Mouse (Mus musculus): ENCODE measurements around the gene Lman2.

Lman2 gene

DNA sequence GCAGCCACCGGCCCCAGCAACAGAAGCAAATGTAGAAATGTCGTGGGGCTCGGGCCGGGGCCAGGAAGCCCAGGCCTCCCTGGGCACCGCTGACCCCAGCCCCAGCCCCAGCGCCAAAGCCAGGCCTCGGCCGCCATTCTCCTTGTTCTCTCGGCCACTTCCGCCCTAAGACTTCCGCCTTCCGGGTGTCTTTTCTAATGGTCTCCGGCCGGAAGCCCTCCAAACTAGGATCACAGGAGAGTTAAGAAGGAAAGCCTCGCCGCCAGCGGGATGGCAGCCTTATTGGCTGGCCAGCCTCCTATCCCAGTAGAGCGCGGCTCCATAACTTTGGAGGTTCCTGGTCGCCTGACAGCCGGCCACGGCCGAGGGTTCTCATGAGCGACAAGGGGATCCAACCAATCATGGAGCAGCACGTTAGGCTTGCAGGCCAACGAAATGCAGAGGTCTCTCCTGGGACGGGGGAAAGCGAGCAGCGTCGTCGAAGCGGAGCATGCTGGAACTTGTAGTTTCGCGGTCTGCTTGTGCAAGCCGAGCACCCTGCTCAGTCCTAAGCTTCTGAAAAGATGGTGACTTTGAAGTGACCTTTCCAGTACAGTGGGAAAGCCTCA, at the start of gene Lman2:
Gene Lman2 (minus strand): TSS at position 331 of the 608 bp plus-strand sequence.
- peak; percentile 98 for ATAC-seq (ENCODE audit: low TSS enrichment)

DNA sequence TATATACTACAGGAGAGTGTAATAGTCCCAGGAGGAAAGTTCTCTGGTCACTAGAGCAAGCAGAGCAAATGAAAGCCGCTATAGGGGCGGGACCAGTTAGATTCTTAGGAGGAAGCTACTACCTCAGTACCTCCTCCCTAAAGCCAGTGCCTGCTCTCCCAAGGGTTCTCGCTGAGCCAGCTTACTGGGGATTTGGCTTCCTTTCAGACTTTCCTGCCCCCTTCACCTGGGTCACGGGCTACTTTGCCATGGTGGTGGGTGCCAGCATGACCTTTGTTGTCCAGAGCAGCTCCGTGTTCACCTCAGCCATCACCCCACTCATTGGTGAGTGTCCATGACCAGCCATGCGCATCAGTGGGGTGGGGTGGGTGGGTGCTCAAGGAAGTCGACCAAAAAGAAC, 49.2 kb upstream of the Lman2 start:
- ATAC-seq (ENCODE audit: low TSS enrichment) = no peak

DNA sequence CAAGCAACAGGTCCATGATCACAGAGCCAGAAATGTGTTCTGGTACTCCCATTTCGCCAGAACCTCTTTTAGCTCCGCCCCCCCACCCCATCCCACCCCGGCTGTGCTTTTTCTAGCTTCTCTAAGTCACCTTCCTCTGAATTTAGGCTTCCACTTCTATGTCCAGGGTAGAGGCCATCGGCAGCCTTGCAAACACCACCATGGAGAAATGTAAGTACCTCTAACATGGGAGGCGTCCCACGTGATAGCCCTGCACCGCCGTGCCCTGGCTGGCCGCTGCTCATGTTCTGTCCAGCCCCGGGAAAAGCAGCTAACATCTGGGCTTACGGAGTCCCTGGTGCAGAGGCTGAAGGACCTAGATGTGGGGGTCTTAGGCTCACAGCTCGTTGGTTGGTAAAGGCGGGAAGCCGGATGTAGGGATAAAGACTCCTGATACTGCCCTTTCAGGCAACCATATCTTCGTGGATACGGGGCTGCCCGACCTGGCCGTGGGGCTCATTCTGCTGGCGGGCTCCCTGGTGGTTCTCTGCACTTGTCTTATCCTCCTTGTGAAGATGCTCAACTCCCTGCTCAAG, 46.0 kb upstream of the Lman2 start:
- ATAC-seq (ENCODE audit: low TSS enrichment) = no peak

DNA sequence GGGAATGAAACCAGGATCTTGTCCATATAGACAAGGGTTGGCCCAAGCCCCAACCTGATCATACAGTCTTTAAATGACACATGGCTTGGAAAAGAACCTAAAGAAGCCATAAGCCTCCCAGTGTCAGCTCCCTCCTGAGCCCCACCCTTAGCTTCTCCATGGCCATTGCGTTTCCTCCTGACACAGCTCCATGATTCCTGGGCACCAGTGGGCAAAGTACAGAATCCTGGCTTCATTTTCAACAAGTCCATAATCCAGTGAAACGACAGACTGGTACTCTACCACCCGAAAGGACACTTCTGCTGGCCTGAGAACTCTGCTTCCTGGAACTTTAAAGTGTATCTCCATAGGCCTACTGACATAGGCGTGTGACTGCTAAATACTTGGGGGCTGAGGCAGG, 44.8 kb upstream of the Lman2 start:
- ATAC-seq (ENCODE audit: low TSS enrichment) = no peak

DNA sequence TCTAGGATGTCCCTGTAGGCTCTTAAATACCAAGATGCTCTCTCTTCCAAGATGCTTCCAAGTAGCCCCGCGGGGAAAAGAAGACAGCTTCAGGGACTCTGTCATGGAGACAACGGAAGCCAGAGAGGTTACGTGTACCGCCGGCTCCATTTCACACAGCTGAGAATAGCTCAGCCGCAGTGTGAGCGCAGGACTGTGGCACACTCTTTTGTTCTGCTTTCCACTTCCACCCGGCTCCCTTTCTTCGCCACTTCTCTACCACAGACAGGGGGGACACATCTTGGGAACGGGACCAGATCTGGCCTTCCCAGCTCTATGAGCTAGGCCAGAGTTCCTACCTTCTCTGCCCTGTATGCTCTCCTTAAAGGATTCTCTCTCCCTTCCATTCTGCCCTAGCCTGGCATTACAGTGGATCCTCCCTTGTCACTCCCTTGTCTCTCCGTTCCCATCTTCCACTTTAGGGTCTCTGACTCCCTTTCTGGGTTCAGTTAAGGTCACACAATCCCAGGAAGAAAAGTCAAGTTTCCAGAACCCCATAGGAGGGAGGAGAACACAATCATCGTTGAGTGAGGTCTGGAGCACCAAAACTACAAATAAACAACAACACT, 43.3 kb upstream of the Lman2 start:
- peak; percentile 28; the same call in 1 of the 2 replicates for ATAC-seq (ENCODE audit: low TSS enrichment)

DNA sequence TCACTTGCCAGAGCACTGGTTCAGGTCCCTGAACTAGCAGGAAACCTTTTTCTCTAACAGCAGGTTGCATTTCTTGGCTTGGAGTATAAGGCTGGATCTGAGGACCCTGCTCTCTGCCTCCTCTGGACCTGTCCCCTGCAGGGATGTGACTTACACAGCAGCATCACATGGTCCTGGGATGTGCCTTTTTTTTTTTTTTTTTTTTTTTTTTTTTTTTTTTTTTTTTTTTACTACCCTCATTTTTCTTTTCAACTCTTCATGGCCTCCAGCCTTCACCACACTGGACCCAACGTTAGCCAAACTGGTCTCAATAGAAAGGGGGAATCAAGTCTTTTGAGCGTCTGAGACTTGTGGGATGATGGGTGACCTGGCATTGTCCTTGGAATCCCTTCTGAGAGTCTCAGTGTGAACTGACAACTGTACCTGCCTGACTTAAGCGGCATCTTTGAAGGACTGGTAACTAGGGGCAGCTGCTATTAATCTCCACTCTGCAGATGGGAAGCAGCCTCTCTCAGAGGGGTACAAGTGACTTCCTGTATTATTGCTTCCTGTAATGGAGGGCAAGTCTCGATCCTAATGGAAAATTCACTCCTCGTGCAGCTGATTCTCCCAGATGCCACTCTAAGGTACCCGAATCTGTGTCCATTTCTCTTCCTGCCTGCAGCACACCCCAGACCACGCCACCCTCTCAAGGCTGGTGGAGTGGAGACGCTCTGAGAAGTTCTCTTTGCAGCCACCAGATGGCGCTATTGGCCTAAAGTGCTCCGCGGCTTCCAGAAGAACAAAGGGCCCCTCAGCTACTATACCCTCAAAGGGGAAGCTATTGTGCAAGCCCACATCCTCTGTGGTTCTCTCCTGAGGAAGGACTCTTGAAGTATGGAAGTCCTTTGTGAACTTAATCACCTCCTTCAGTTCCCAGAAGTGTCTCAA, 42.5 kb upstream of the Lman2 start:
- peak; percentile 71 for ATAC-seq (ENCODE audit: low TSS enrichment)

DNA sequence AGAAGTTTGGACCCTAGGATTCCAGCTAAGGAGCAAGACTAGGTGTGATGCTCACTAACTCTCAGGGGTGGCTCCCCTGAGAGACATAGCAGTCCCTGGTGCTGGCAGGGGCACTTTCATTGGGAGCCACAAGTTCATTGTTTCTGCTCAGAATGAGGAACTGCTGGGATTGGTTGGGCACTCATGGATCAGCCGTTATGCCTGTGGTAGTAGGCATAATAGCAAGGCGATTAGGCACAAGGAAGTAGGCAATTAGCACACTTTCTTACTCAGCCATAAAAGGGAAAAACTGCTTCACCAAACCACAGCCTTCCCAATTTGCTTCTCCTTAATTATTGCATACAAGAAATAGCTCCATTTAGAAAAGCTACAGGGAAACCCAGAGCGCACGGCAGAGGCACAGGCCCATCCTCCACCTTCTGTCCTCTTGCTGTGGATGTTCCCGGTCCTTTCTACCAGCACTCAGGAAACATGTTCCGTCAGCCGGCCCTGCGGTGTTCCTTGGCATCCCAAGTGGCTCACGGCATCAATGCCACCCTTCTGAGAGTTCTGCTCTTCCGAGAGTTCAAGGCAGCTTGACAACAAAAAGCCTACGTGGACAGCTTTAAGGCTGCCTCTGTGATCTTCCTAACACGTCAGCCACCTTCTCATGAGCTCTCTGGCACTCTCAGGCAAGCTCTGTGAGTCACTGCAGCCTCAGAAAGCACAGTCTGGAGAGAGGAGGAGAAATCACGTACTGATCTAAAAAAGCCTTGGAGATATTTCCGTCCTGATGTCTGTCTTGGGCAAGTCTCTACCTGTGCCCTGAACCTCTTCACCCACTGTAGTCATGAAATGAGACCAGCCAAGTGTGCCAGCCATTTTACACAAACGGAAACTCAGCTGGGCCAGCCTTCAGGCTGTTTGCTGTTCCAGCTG, 41.6 kb upstream of the Lman2 start:
- peak; percentile 89 for ATAC-seq (ENCODE audit: low TSS enrichment)

DNA sequence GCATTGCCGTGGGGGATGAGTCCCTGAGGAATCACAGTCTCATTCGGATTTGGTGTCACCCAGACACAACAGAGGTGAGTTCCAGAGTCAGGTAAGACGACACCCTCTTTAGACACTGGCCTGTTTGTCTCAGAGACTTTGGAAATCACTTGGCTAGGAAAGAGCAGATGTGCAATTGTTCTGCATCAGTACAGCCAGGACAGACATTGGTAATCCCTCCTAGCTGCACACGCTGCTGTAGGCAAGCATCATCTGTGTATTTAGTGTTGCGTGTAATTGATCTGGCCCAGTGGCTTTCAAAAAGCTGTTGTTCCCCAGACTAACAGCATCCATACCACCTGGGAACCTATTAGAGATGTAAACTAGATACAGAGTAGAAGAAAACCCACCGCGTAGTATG, 40.7 kb upstream of the Lman2 start:
- no peak for ATAC-seq (ENCODE audit: low TSS enrichment)

DNA sequence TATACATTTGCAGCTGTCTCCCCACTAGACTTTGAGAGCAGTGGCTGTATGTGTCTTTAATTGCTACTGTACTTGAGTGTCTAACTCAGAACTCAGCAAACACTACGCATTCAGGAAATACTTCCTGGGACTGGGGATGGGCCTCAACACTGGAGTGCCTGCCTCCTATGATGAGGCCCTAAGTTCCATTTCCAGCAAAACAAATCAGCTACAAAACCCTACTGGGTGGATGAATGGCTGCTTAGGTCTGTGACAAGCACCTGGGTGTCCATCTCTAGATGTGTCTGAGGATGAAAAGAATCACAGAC, 37.4 kb upstream of the Lman2 start:
- ATAC-seq (ENCODE audit: low TSS enrichment) = no peak

DNA sequence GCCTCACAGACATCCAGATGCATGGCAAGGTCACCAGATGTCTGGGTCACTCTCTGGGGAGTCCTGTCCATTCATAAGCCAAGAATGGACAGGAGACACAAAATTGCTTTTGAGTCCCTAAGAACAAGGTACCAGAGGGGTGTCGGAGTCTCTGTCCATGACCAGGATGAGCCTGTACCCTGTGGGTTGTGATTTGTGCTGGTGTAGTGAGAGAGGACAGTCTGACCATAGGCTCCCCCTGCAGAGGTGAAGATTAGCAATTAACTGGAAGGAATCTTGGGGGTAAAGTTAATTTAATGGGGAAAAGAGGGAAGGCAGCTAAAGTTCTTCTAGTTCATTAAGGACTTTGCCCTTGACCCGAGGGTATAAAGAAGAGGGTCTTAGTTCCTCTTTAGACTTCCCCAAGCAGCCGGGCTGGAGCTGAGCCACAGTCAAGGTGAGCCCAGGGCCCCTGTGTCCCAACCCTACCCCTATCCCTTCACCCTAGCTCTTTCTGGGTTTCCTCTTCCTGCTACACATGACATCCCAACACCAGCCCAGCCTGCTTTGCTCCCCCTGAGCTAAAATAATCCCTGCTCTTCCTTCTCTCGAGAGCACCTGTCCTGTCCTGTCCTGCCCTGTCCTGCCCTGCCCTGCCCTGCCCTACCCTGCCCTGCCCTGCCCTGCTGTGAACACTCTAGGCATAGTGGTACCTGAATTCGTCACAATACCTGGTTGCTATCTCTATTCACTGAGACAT, 36.9 kb upstream of the Lman2 start:
- no peak for ATAC-seq (ENCODE audit: low TSS enrichment)

DNA sequence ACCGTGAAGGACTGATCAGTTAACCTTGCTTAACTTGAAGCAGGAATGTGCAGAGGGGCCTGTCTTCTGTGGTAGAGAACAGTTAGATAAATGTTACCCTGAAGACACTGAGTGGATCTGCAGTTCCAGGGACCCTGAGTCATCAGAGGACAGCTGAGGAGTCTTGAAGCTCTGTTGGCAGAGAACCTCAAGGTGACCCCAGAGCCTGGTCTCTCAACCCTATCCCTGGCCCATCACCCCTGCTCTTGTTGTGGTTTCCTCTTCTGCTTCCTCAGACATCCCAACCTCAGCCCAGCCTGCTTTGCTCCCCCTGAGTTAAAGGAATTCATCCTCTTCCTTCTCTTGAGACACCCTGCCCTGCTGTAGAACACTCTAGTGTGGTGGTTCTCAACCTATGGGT, 35.5 kb upstream of the Lman2 start, which contains the start of gene Slc34a1:
Gene Slc34a1 (plus strand): TSS at position 100 of the 400 bp plus-strand sequence.
- ATAC-seq (ENCODE audit: low TSS enrichment) = no peak

DNA sequence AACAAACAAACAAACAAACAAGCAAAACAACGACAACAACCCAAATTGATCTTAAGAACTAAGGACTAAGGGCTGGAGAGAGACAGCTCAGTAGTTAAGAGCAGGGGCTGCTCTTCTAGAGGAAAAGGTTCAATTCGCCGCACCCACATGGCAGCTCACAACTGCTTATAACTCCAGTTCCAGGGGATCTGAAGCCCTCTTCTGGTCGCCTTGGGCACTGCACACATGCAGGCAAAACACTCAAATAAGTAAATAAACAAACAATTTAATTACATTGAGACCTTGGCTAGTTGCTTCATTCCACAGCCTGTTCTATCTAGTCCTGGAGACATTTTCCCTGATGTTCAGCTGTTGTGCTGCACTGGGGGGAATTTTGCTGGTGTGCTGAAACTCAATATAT, 30.4 kb upstream of the Lman2 start:
- ATAC-seq (ENCODE audit: low TSS enrichment) = no peak

DNA sequence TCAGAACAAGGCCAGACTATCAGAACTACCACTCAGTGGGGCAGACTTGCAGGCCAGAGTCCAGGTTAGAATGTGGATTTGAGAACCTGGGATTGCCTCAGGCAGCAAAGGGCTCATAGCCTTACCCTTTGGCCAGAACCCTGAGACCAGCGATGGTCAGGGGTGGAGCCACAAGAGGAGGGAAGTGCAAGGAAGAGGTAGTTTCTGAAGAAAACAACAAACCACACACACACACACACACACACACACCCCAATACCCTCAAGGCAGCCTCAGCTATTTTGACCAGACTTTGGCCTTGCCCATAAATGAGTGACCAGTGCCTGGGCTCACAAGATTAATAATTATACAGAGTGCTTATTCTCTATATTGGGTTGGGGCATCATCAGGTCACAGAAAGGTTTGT, 29.0 kb upstream of the Lman2 start:
- no peak for ATAC-seq (ENCODE audit: low TSS enrichment)

DNA sequence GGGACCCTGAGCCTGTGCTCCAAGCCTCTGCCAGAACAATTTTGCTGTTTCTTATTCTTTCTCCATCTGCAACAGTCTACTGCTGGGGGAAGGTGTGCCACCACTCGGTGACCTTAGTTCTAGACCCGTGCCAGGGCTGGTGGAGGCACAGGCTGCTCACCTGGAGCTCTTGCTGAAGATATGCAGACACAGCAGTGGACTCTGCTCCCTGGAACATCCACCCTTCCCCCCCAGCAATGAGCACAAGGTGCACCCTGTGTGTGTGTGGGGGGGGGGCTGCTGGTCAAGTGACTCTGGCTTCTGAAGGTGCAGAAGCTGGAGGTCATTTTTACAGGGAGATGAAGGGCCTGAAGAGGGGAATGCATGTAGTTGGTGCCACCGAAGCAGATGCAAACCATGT, 28.1 kb upstream of the Lman2 start:
- no peak for ATAC-seq (ENCODE audit: low TSS enrichment)

DNA sequence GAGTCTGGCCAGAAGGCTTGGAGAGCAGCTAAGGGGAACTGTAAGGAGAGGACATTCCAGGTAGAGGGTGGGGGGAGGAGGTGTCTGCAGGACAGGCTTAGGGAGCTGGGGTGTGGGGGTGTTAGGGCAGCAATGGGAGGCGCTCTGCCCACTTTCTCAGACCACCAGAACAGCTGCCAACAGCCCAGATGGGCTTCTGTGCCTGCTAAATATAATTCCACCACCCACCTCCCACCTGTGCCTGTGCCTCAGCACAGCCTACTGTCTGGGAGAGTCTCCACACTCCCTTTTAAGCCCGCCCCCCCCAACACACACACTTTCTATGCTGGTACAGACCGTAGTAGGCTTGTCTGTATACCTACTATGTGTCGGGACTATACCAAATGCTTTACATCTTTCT, 19.2 kb upstream of the Lman2 start:
- ATAC-seq (ENCODE audit: low TSS enrichment) = peak; percentile 75

DNA sequence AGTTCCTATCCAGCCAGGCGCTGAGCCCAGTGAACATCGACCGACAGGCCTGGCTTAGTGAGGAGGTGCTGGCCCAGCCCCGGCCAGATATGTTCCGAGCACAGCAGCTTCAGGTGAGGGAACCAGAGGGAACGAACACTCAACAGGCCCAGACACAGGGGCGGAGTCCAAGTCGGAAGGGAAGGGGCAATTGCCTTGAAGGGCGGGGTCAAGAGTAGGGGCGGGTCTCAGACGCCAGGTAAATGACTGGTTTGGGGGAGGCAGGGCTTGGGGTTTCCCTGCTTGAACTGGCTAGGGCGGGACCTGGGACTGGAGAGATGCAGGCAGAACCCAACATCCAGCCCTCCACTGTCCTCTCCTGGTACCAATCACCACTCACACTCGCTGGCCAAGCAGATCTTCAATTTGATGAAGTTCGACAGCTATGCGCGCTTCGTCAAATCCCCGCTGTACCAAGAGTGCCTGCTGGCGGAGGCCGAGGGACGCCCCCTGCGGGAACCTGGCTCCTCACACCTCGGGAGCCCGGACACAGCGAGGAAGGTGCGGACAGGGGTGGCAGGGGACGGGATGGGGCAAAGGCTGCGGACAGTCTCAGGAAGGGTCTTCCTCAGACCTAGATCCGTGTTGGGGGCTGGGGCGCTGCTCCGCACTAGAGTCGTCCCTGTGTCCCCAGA, 16.5 kb upstream of the Lman2 start:
- ATAC-seq (ENCODE audit: low TSS enrichment) = no peak

DNA sequence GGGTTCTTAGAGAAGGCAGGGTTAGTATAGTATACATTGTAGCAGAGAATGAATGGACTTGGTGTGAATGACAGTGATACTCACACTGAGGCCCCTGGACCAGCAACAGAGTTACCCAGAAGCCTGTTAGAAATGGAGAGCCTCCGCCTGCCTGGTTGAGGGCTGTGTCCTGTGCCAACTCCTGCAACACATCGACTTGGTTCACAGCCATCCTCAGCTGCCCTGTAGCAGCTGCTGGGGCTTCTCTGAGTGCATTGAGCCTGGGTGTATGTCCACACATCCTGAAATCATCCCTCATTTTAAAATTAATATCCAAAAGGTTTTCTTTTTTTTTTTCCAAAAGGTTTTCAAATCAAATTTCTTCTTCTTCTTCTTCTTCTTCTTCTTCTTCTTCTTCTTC, 13.3 kb upstream of the Lman2 start:
- peak; percentile 33; the same call in 1 of the 2 replicates for ATAC-seq (ENCODE audit: low TSS enrichment)

DNA sequence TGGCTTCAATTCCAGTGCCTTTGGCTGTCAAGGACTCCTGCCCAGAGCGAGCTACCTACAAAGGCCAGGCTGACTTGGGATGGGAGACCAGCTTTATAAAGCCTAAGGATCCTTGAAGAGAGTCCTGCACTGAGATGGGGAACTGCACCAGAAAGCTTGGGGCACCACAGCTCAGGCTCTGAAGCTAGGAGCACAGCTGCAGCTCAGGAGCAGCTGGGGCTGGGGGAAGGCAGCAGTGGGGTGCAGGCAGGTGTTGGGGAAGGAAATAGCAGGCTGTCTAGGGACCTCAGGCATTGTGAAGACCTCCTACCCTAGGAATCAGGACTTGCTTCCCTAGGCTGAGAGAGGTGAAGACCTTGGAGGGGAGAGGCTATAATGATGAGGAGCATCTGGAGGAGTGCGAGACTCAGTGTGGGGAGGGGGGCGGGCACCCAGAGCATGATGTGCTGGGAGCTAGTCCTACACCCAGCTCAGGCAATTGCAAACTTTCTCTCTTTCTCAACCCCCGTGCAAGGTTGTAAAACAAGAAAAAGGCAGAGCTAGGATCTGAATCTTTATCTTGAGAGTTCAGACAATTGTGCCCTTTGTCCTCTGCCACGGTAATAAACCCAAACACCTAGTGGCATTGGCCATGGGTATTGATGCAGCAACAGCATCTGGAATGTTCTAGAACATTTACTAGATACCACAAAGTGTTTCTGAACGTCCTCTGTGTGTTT, 11.8 kb upstream of the Lman2 start:
- ATAC-seq (ENCODE audit: low TSS enrichment) = no peak

DNA sequence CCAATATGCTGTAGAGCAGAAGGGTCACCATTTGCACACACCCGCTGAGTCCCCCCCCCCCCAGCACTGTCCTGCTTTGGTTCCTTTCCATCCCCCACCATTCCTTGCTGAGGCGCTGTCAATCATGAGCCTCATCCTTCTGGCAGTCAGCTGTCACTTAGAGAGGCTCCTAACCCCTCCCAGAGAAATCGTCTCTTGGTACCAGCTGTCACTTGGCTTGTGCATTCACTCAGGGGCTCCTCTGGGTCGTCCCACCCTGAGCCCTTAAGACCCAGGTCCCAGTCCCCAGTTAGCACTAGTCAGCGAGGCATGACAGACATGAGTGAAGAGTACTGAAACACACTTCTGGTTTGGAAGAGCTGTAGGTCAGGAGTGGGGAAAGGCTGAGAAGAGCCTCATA, 9.2 kb upstream of the Lman2 start:
- ATAC-seq (ENCODE audit: low TSS enrichment) = no peak

Data from frontal cortex, adult (tissue).